Mouse (Mus musculus): Measurements from ENCODE around the gene Thap8. TPM values are rescaled to one million over a fixed set of nuclear protein-coding genes. Genes with fewer than 3 reads are reported as not detected.

Gene Thap8
- total RNA-seq, 2 experiments from 2014 or later = 0.22 to 0.73 TPM

GRCm38 (mm10) chr7:30282740-30283139, 2.8 kb downstream of the Thap8 start:
- no peak for DNase-seq (ENCODE audit: extremely low spot score in 1 of 2, low spot score in 1 of 2)

- no peak for DNase-seq (ENCODE audit: extremely low spot score in 1 of 2, low spot score in 1 of 2)
These were observed 7.0 kb downstream of the Thap8 start for GRCm38 (mm10) chr7:30286701-30287410.

- DNase-seq (ENCODE audit: extremely low spot score in 1 of 2, low spot score in 1 of 2) = no peak
These were observed 8.2 kb downstream of the Thap8 start for GRCm38 (mm10) chr7:30288046-30288445.

GRCm38 (mm10) chr7:30289071-30289713, 9.3 kb downstream of the Thap8 start:
- DNase-seq (ENCODE audit: extremely low spot score in 1 of 2, low spot score in 1 of 2) = no peak

GRCm38 (mm10) chr7:30289714-30290399, 10.0 kb downstream of the Thap8 start:
- no peak for DNase-seq (ENCODE audit: extremely low spot score in 1 of 2, low spot score in 1 of 2)

- peak; percentile 89 to 93 for DNase-seq (ENCODE audit: extremely low spot score in 1 of 2, low spot score in 1 of 2)
These were observed 11.6 kb downstream of the Thap8 start, which contains the start of gene Clip3 for GRCm38 (mm10) chr7:30291215-30292131. TSS of gene Clip3 (plus strand) at chr7:30291728.

- no peak for DNase-seq (ENCODE audit: extremely low spot score in 1 of 2, low spot score in 1 of 2)
These were observed 13.9 kb downstream of the Thap8 start for GRCm38 (mm10) chr7:30293795-30294194.

GRCm38 (mm10) chr7:30294296-30294695, 14.4 kb downstream of the Thap8 start:
- DNase-seq (ENCODE audit: extremely low spot score in 1 of 2, low spot score in 1 of 2) = no peak

- no peak for DNase-seq (ENCODE audit: extremely low spot score in 1 of 2, low spot score in 1 of 2)
These were observed 15.2 kb downstream of the Thap8 start for GRCm38 (mm10) chr7:30295103-30295502.

- no peak for DNase-seq (ENCODE audit: extremely low spot score in 1 of 2, low spot score in 1 of 2)
These were observed 16.9 kb downstream of the Thap8 start for GRCm38 (mm10) chr7:30296816-30297215.

- DNase-seq (ENCODE audit: extremely low spot score in 1 of 2, low spot score in 1 of 2) = no peak
These were observed 17.4 kb downstream of the Thap8 start for GRCm38 (mm10) chr7:30297266-30297665.

- DNase-seq (ENCODE audit: extremely low spot score in 1 of 2, low spot score in 1 of 2) = peak in 1 of 2 experiments; percentile 58
These were observed 21.0 kb downstream of the Thap8 start for GRCm38 (mm10) chr7:30300914-30301313.

- DNase-seq (ENCODE audit: extremely low spot score in 1 of 2, low spot score in 1 of 2) = no peak
These were observed 26.3 kb downstream of the Thap8 start for GRCm38 (mm10) chr7:30306083-30306779.

- DNase-seq (ENCODE audit: extremely low spot score in 1 of 2, low spot score in 1 of 2) = peak; percentile 77 to 78
These were observed 28.4 kb downstream of the Thap8 start, which contains the start of gene Alkbh6 for GRCm38 (mm10) chr7:30308076-30309005. TSS of gene Alkbh6 (plus strand) at chr7:30308717.

GRCm38 (mm10) chr7:30309395-30310129, 29.7 kb downstream of the Thap8 start:
- DNase-seq (ENCODE audit: extremely low spot score in 1 of 2, low spot score in 1 of 2) = no peak

GRCm38 (mm10) chr7:30310136-30310535, 30.2 kb downstream of the Thap8 start:
- DNase-seq (ENCODE audit: extremely low spot score in 1 of 2, low spot score in 1 of 2) = no peak

GRCm38 (mm10) chr7:30313666-30314320, 33.9 kb downstream of the Thap8 start:
- DNase-seq (ENCODE audit: extremely low spot score in 1 of 2, low spot score in 1 of 2) = no peak

All from layer of hippocampus, postnatal 25 days (tissue).